In the genomic region with DNA sequence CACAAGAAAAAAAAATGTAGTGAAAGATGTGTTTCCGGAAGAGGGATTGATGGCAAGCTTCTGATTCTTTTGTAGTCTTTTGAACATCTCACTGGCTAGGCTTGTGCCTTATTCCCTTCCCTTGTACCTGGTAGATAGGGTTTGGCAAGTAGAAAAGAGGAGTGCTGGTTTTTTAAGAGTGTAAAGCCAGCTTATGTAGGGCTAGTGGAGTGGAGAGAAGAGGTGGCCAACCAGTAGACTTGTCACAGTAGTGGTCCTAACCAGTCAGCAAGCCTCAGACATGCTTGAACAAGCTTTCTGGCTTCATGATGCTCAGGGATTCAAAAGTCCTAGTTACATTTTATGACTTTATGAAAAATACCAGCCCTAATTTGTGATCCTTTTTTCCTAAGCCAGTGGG, we compare ENCODE assay signal across 26 mouse cellular contexts. TPM values are rescaled to one million over a fixed set of nuclear protein-coding genes. Genes with fewer than 3 reads are reported as not detected.
DNase-seq lines count a peak whose midpoint lies in the region; ATAC-seq and TF ChIP-seq lines count a peak whose summit lies in the region.
"Had no signal": no experiment of that assay in that cellular context is flagged by ENCODE, and none has a peak within 500 bp of the region (broad histone marks: within the 10 kb centered on the region; RNA-seq: fewer than 3 reads in every experiment).

No protein-coding gene starts in this region.

- no peaks in the 10 kb centered on the region for H3K79me2 ChIP-seq in myocyte (ENCODE audit: control insufficient read depth, insufficient read depth)

- H3K27ac ChIP-seq in heart, embryonic 10.5 days, result no peak overlapping the region
- H3K27ac ChIP-seq in intestine, embryonic 14.5 days (ENCODE audit: low read depth), result no peak overlapping the region
- H3K27ac ChIP-seq in intestine, embryonic 16.5 days (ENCODE audit: low read length), result no peak overlapping the region
- H3K27ac ChIP-seq in midbrain, embryonic 10.5 days (replicated peaks), result no peak overlapping the region
- H3K27ac ChIP-seq in midbrain, embryonic 15.5 days, result no peak overlapping the region
- H3K27ac ChIP-seq: forebrain, embryonic 12.5 days; forebrain, embryonic 15.5 days; heart, adult 2 months; heart, embryonic 15.5 days; hindbrain, embryonic 15.5 days; intestine, embryonic 15.5 days had no signal

- no peak for ATAC-seq in intestine, embryonic 14.5 days (replicated peaks; ENCODE audit: low FRiP score, low TSS enrichment, low read depth)
- ATAC-seq in intestine, embryonic 16.5 days, result no peak
- ATAC-seq in midbrain, embryonic 15.5 days (replicated peaks), result no peak
- ATAC-seq: activated CD4-positive, CD25-positive, alpha-beta regulatory T cell, adult 4 months; intestine, embryonic 15.5 days had no signal

- DNase-seq in heart, embryonic 10.5 days (ENCODE audit: low spot score), result peak; percentile 46
- no peak for DNase-seq in heart, adult 8-10 months (ENCODE audit: low spot score)
- peak; percentile 42 for DNase-seq in intestine, embryonic 14.5 days (ENCODE audit: low spot score)
- peak; percentile 9 for DNase-seq in midbrain, embryonic 10.5 days (ENCODE audit: low spot score)
- DNase-seq in cerebellum, postnatal 14 days, result no peak
- DNase-seq: adrenal gland, adult 8-10 months; adrenal gland, postnatal 25 days; B cell, adult 2 months; cerebellum, adult 11-12 months; cerebellum, adult 8-10 months; cerebellum, postnatal 10 days; gastrocnemius, postnatal 25 days; heart, adult 2 months; heart, postnatal 10 days; heart, postnatal 4 days had no signal

- no peaks in the 10 kb centered on the region for H3K4me1 ChIP-seq in heart, embryonic 10.5 days
- no peaks in the 10 kb centered on the region for H3K4me1 ChIP-seq in intestine, embryonic 14.5 days (replicated peaks; ENCODE audit: control insufficient read depth, insufficient read depth, low read length)
- H3K4me1 ChIP-seq in intestine, embryonic 16.5 days (ENCODE audit: control insufficient read depth, insufficient read depth, low read length), result no peaks in the 10 kb centered on the region
- no peaks in the 10 kb centered on the region for H3K4me1 ChIP-seq in midbrain, embryonic 10.5 days
- no peaks in the 10 kb centered on the region for H3K4me1 ChIP-seq in midbrain, embryonic 15.5 days
- H3K4me1 ChIP-seq: forebrain, embryonic 12.5 days; forebrain, embryonic 15.5 days; heart, embryonic 12.5 days; heart, embryonic 15.5 days; hindbrain, embryonic 15.5 days; intestine, embryonic 15.5 days had no signal

- no peaks in the 10 kb centered on the region for H3K9me3 ChIP-seq in heart, embryonic 10.5 days
- no peaks in the 10 kb centered on the region for H3K9me3 ChIP-seq in intestine, embryonic 14.5 days (ENCODE audit: control insufficient read depth, low read length)
- H3K9me3 ChIP-seq in intestine, embryonic 16.5 days (ENCODE audit: control insufficient read depth, low read length), result no peaks in the 10 kb centered on the region
- H3K9me3 ChIP-seq in midbrain, embryonic 10.5 days (replicated peaks), result no peaks in the 10 kb centered on the region
- no peaks in the 10 kb centered on the region for H3K9me3 ChIP-seq in midbrain, embryonic 15.5 days
- H3K9me3 ChIP-seq: forebrain, embryonic 12.5 days; forebrain, embryonic 15.5 days; heart, embryonic 12.5 days; heart, embryonic 15.5 days; hindbrain, embryonic 15.5 days; intestine, embryonic 15.5 days had no signal

- TF ChIP-seq POLR2A in myocyte (IDR thresholded peaks at IDR 0.05; ENCODE audit: insufficient read length, low read depth), result no peak

- H3K9ac ChIP-seq in intestine, embryonic 14.5 days (ENCODE audit: low read length), result no peak overlapping the region
- H3K9ac ChIP-seq in intestine, embryonic 16.5 days (ENCODE audit: low read depth, low read length), result no peak overlapping the region
- H3K9ac ChIP-seq in midbrain, embryonic 15.5 days, result no peak overlapping the region
- H3K9ac ChIP-seq: forebrain, embryonic 12.5 days; forebrain, embryonic 15.5 days; heart, embryonic 12.5 days; heart, embryonic 15.5 days; hindbrain, embryonic 15.5 days; intestine, embryonic 15.5 days had no signal

- H3K36me3 ChIP-seq in heart, embryonic 10.5 days, result peaks cover 72% of the 10 kb centered on the region
- peaks cover 66% of the 10 kb centered on the region for H3K36me3 ChIP-seq in intestine, embryonic 14.5 days (ENCODE audit: control insufficient read depth, insufficient read depth, low read length)
- peaks cover 24% of the 10 kb centered on the region for H3K36me3 ChIP-seq in intestine, embryonic 16.5 days (ENCODE audit: control insufficient read depth, insufficient read depth, low read length)
- peaks cover 76% of the 10 kb centered on the region for H3K36me3 ChIP-seq in midbrain, embryonic 10.5 days
- H3K36me3 ChIP-seq in midbrain, embryonic 15.5 days (replicated peaks), result peaks cover 37% of the 10 kb centered on the region; the same call in 1 of the 2 replicates
- H3K36me3 ChIP-seq in myocyte (ENCODE audit: control insufficient read depth, insufficient read depth), result peaks cover 43% of the 10 kb centered on the region

- no peak overlapping the region for H3K4me2 ChIP-seq in intestine, embryonic 14.5 days (ENCODE audit: low read length)
- no peak overlapping the region for H3K4me2 ChIP-seq in intestine, embryonic 16.5 days (ENCODE audit: low read depth, low read length)
- H3K4me2 ChIP-seq in midbrain, embryonic 15.5 days, result no peak overlapping the region
- H3K4me2 ChIP-seq in myocyte (ENCODE audit: low read depth), result no peak overlapping the region
- H3K4me2 ChIP-seq: forebrain, embryonic 12.5 days; forebrain, embryonic 15.5 days; heart, embryonic 12.5 days; heart, embryonic 15.5 days; hindbrain, embryonic 15.5 days; intestine, embryonic 15.5 days had no signal

- 78% methylated on average over 1 of the region's 1 CpGs for WGBS in heart, embryonic 10.5 days
- WGBS in intestine, embryonic 14.5 days, result 97% methylated on average over 1 of the region's 1 CpGs
- WGBS in intestine, embryonic 16.5 days, result 82% methylated on average over 1 of the region's 1 CpGs
- WGBS in midbrain, embryonic 10.5 days, result 97% methylated on average over 1 of the region's 1 CpGs
- WGBS in midbrain, embryonic 15.5 days, result 76% methylated on average over 1 of the region's 1 CpGs

- H3ac ChIP-seq in myocyte (ENCODE audit: control insufficient read depth, insufficient read length), result no peak overlapping the region

- H3K27me3 ChIP-seq in heart, embryonic 10.5 days (ENCODE audit: insufficient read depth, poor library complexity, severe bottlenecking), result no peaks in the 10 kb centered on the region
- no peaks in the 10 kb centered on the region for H3K27me3 ChIP-seq in intestine, embryonic 14.5 days (replicated peaks; ENCODE audit: control insufficient read depth, insufficient read depth, low read length)
- no peaks in the 10 kb centered on the region for H3K27me3 ChIP-seq in intestine, embryonic 16.5 days (replicated peaks; ENCODE audit: control insufficient read depth, insufficient read depth, low read length)
- H3K27me3 ChIP-seq in midbrain, embryonic 10.5 days (ENCODE audit: low read depth, poor library complexity, severe bottlenecking), result no peaks in the 10 kb centered on the region
- H3K27me3 ChIP-seq in midbrain, embryonic 15.5 days (replicated peaks), result no peaks in the 10 kb centered on the region
- H3K27me3 ChIP-seq in myocyte (ENCODE audit: control insufficient read depth, insufficient read depth, insufficient read length), result no peaks in the 10 kb centered on the region
- H3K27me3 ChIP-seq: CH12.LX; forebrain, embryonic 12.5 days; forebrain, embryonic 15.5 days; heart, embryonic 12.5 days; heart, embryonic 15.5 days; hindbrain, embryonic 15.5 days; intestine, embryonic 15.5 days had no signal

- no peak overlapping the region for H3K4me3 ChIP-seq in heart, embryonic 10.5 days
- H3K4me3 ChIP-seq in intestine, embryonic 14.5 days (ENCODE audit: low read depth, low read length), result no peak overlapping the region
- H3K4me3 ChIP-seq in intestine, embryonic 16.5 days (ENCODE audit: low read length), result no peak overlapping the region
- H3K4me3 ChIP-seq in midbrain, embryonic 10.5 days, result no peak overlapping the region
- H3K4me3 ChIP-seq in midbrain, embryonic 15.5 days, result no peak overlapping the region
- no peak overlapping the region for H3K4me3 ChIP-seq in myocyte
- H3K4me3 ChIP-seq: forebrain, embryonic 12.5 days; forebrain, embryonic 15.5 days; heart, adult 2 months; heart, embryonic 12.5 days; heart, embryonic 15.5 days; hindbrain, embryonic 15.5 days; intestine, embryonic 15.5 days had no signal

TF ChIP-seq in myocyte, 11 proteins besides CTCF, POLR2A, EP300 and RAD21 (continues in another document):
- TF ChIP-seq MYOD1 (IDR thresholded peaks at IDR 0.05; ENCODE audit: control insufficient read depth in 1 of 3, insufficient read length in 2 of 3, low read depth in 2 of 3) (no peak), E2F4 (IDR thresholded peaks at IDR 0.05; ENCODE audit: insufficient read depth) (no peak)

RNA-seq across cellular contexts. Expression of gene Cluh, which starts 21.7 kb away (rescaled TPM):
- 50.2 and 68.6 TPM in 2 replicates for polyA plus RNA-seq in heart, embryonic 10.5 days (2016; fragmentation: Nextera tagmentation; extraction: Ambion mirVana)
- 100 to 1,000 TPM; 210 to 221 (median 215) TPM for total RNA-seq in heart, adult 8-10 months (2022)
- 38.7 and 47.0 TPM in 2 replicates for polyA plus RNA-seq in intestine, embryonic 14.5 days (2014; fragmentation: Nextera tagmentation; extraction: Ambion mirVana)
- 57.0 and 66.0 TPM in 2 replicates for polyA plus RNA-seq in intestine, embryonic 16.5 days (2015; fragmentation: Nextera tagmentation; extraction: Ambion mirVana)
- 25.5 and 26.2 TPM in 2 replicates for polyA plus RNA-seq in midbrain, embryonic 10.5 days (2016; fragmentation: Nextera tagmentation; extraction: Ambion mirVana)
- polyA plus RNA-seq in midbrain, embryonic 15.5 days (2015; fragmentation: Nextera tagmentation; extraction: Ambion mirVana), result 18.2 TPM in 2 replicates
- polyA plus RNA-seq in myocyte (2012; fragmentation: generic; extraction: Trizol), result 62.3 TPM

RNA-seq across cellular contexts. Expression of gene Ccdc92b, which starts 51.6 kb away (rescaled TPM):
- polyA plus RNA-seq in heart, embryonic 10.5 days (2016; fragmentation: Nextera tagmentation; extraction: Ambion mirVana), result 1.6 and 1.7 TPM in 2 replicates
- under 1 TPM; 0.09 to 0.47 (median 0.21) TPM for total RNA-seq in heart, adult 8-10 months (2022)
- 0.56 and 0.74 TPM in 2 replicates for polyA plus RNA-seq in intestine, embryonic 14.5 days (2014; fragmentation: Nextera tagmentation; extraction: Ambion mirVana)
- 0.29 and 0.53 TPM in 2 replicates for polyA plus RNA-seq in intestine, embryonic 16.5 days (2015; fragmentation: Nextera tagmentation; extraction: Ambion mirVana)
- 0.62 and 0.67 TPM in 2 replicates for polyA plus RNA-seq in midbrain, embryonic 10.5 days (2016; fragmentation: Nextera tagmentation; extraction: Ambion mirVana)
- polyA plus RNA-seq in midbrain, embryonic 15.5 days (2015; fragmentation: Nextera tagmentation; extraction: Ambion mirVana), result 3.3 and 4.0 TPM in 2 replicates
- polyA plus RNA-seq in myocyte (2012; fragmentation: generic; extraction: Trizol), result 0.06 TPM
- total RNA-seq: CH12.LX had no signal
- polyA plus RNA-seq: activated CD4-positive, CD25-positive, alpha-beta regulatory T cell, adult 4 months had no signal

RNA-seq across cellular contexts. Expression of gene Pafah1b1, which starts 53.5 kb away (rescaled TPM):
- polyA plus RNA-seq in heart, embryonic 10.5 days (2016; fragmentation: Nextera tagmentation; extraction: Ambion mirVana), result 47.2 and 55.8 TPM in 2 replicates
- total RNA-seq in heart, adult 8-10 months (2022), result 100 to 1,000 TPM; 183 to 223 (median 209) TPM
- polyA plus RNA-seq in intestine, embryonic 14.5 days (2014; fragmentation: Nextera tagmentation; extraction: Ambion mirVana), result 58.7 and 61.8 TPM in 2 replicates
- polyA plus RNA-seq in intestine, embryonic 16.5 days (2015; fragmentation: Nextera tagmentation; extraction: Ambion mirVana), result 33.5 and 33.8 TPM in 2 replicates
- 53.0 and 56.1 TPM in 2 replicates for polyA plus RNA-seq in midbrain, embryonic 10.5 days (2016; fragmentation: Nextera tagmentation; extraction: Ambion mirVana)
- polyA plus RNA-seq in midbrain, embryonic 15.5 days (2015; fragmentation: Nextera tagmentation; extraction: Ambion mirVana), result 45.0 and 47.9 TPM in 2 replicates
- 32.6 TPM for polyA plus RNA-seq in myocyte (2012; fragmentation: generic; extraction: Trizol)

Comparison
In these comparisons a context has a peak if more than half of its experiments do, and no peak if none do; other contexts are left out.
1. DNase-seq: peak in heart, embryonic 10.5 days (single experiment), intestine, embryonic 14.5 days (single experiment) and midbrain, embryonic 10.5 days (single experiment); none in heart, adult 8-10 months (single experiment) and cerebellum, postnatal 14 days (0 of 2).